Mouse (Mus musculus) liver, adult (tissue): Measurements from ENCODE around the gene Gm10378.
"Not testable (repeated sequence)": the region's sequence is repeated elsewhere in the genome, so short reads cannot be mapped to it uniquely, and the experiment has no call there.

Experiments used
- GATA4 ChIP-seq: IDR thresholded peaks from 2 replicates; pipeline ENCODE4 v1.6.1; 2014; ENCODE audit warnings: mild to moderate bottlenecking, low read length; ENCODE audit not compliant: insufficient replicate concordance

Gm10378 gene

GRCm38 (mm10) chr14:42655638-42656037, at the start of gene Gm10378:
Gene Gm10378, plus strand, starts transcription at chr14:42655938.
- not testable (repeated sequence) for TF ChIP-seq GATA4

DNA sequence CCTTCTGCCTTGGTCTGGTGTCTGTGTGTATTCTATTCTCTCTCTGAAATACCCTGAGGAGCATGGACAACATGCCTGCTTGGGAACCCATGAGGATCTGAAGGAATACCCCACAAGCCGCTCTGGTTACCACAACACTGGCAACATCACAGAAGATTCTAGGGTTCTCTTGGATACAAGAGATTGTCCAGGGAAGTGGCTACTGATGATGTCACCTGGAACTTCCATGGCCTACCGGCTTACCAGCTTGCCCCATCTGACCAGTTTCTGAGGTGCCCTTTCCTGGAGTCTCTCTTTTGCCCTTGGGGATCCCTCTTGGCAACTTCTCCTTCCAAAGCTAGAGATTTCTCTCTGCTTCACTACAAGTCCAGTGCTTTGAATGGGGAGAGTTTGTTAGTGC, 13.9 kb upstream of the Gm10378 start, which contains the start of gene Gm3633:
Gene Gm3633 (minus strand): TSS at position 101 of the 400 bp plus-strand sequence.
- not testable (repeated sequence) for TF ChIP-seq GATA4
